Mouse (Mus musculus) MEL (cell line): ENCODE results near the gene Gm20696. TPM values are rescaled to one million over a fixed set of nuclear protein-coding genes. Genes with fewer than 3 reads are reported as not detected.

Experiments used
- DNase-seq: peaks from one replicate; pipeline ENCODE4 v3.0.0; 2011; ENCODE audit warnings: low read depth, low spot score
- H3K27ac ChIP-seq: 2 replicates; pipeline ENCODE4 v1.5.1; 2012; ENCODE audit warnings: low read depth, mild to moderate bottlenecking, control low read depth, low read length, moderate library complexity; ENCODE audit not compliant: control insufficient read depth
- H3K27me3 ChIP-seq, 2 experiments: fragments of 150-350 bp in 1 of 2; sonication (generic) in 1 of 2; 2 replicates each; pipeline ENCODE4 v1.6.1; 2012; ENCODE audit warnings: low read length in 2 of 2, mild to moderate bottlenecking in 2 of 2, improper control_type of control experiment in 1 of 2, moderate library complexity in 1 of 2; ENCODE audit not compliant: insufficient read depth in 2 of 2, control insufficient read depth in 1 of 2
- H3K36me3 ChIP-seq, 2 experiments: 2 replicates each; pipeline ENCODE4 v1.6.1; 2012 to 2014; ENCODE audit warnings: low read length in 2 of 2, improper control_type of control experiment in 1 of 2, inconsistent platforms in 1 of 2, mild to moderate bottlenecking in 1 of 2; ENCODE audit not compliant: insufficient read depth in 2 of 2, control insufficient read depth in 1 of 2
- H3K4me1 ChIP-seq, 2 experiments: fragments of 150-350 bp in 1 of 2; sonication (generic) in 1 of 2; 2 replicates each; pipeline ENCODE4 v1.6.1; 2012; ENCODE audit warnings: low read length in 2 of 2, improper control_type of control experiment in 1 of 2, mild to moderate bottlenecking in 1 of 2; ENCODE audit not compliant: insufficient read depth in 2 of 2, control insufficient read depth in 1 of 2
- H3K4me3 ChIP-seq, 2 experiments: fragments of 150-350 bp in 1 of 2; sonication (generic) in 1 of 2; 2 replicates each; pipeline ENCODE4 v1.5.1; 2012; ENCODE audit warnings: low read depth in 2 of 2, low read length in 2 of 2, mild to moderate bottlenecking in 2 of 2, moderate library complexity in 2 of 2, control low read depth in 1 of 2, improper control_type of control experiment in 1 of 2; ENCODE audit not compliant: control insufficient read depth in 1 of 2, insufficient read depth in 1 of 2
- H3K79me2 ChIP-seq: 2 replicates; pipeline ENCODE4 v1.6.1; 2012; ENCODE audit warnings: mild to moderate bottlenecking, low read length, moderate library complexity; ENCODE audit not compliant: control insufficient read depth, poor library complexity, insufficient read depth
- H3K9ac ChIP-seq: 2 replicates; pipeline ENCODE4 v1.6.1; 2012; ENCODE audit warnings: low read depth, mild to moderate bottlenecking, control low read depth, low read length, moderate library complexity; ENCODE audit not compliant: control insufficient read depth, poor library complexity, severe bottlenecking
- H3K9me3 ChIP-seq: fragments of 150-350 bp; sonication (generic); replicated peaks from 2 replicates; pipeline ENCODE4 v1.6.1; 2012; ENCODE audit warnings: mild to moderate bottlenecking, low read length, improper control_type of control experiment, moderate library complexity; ENCODE audit not compliant: insufficient read depth
- CHD2 ChIP-seq: IDR thresholded peaks from 2 replicates; pipeline ENCODE4 v1.6.1; 2011; ENCODE audit warnings: low read length, improper control_type of control experiment
- ELF1 ChIP-seq: IDR thresholded peaks from 2 replicates; pipeline ENCODE4 v1.6.1; 2014; ENCODE audit warnings: low read depth, mild to moderate bottlenecking, inconsistent platforms, low read length, improper control_type of control experiment, moderate library complexity
- EP300 ChIP-seq, 2 experiments: IDR thresholded peaks; 2 replicates each; pipeline ENCODE4 v1.6.1; 2011; ENCODE audit warnings: improper control_type of control experiment in 2 of 2, low read length in 2 of 2, low read depth in 1 of 2, mild to moderate bottlenecking in 1 of 2
- GATA1 ChIP-seq: IDR thresholded peaks from 2 replicates; pipeline ENCODE4 v1.6.1; 2011; ENCODE audit warnings: low read depth, low read length, improper control_type of control experiment
- HCFC1 ChIP-seq: IDR thresholded peaks from 2 replicates; pipeline ENCODE4 v1.6.1; 2012; ENCODE audit warnings: low read depth, mild to moderate bottlenecking, inconsistent platforms, low read length, improper control_type of control experiment, moderate library complexity
- MAX ChIP-seq: IDR thresholded peaks from 2 replicates; pipeline ENCODE4 v1.6.1; 2011; ENCODE audit warnings: low read length, improper control_type of control experiment
- MAZ ChIP-seq: IDR thresholded peaks from 2 replicates; pipeline ENCODE4 v1.6.1; 2012; ENCODE audit warnings: low read depth, mild to moderate bottlenecking, inconsistent platforms, low read length, improper control_type of control experiment
- MXI1 ChIP-seq: IDR thresholded peaks from 2 replicates; pipeline ENCODE4 v1.6.1; 2011; ENCODE audit warnings: mild to moderate bottlenecking, low read depth, low read length, improper control_type of control experiment
- MYB ChIP-seq: IDR thresholded peaks from 2 replicates; pipeline ENCODE4 v1.6.1; 2011; ENCODE audit warnings: mild to moderate bottlenecking, low read depth, low read length, improper control_type of control experiment
- MYC ChIP-seq: IDR thresholded peaks from 2 replicates; pipeline ENCODE4 v1.6.1; 2011; ENCODE audit warnings: low read depth, mild to moderate bottlenecking, low read length, improper control_type of control experiment, moderate library complexity
- NELFE ChIP-seq: IDR thresholded peaks from 2 replicates; pipeline ENCODE4 v1.6.1; 2011; ENCODE audit warnings: low read depth, low read length, improper control_type of control experiment
- NRF1 ChIP-seq: IDR thresholded peaks from 2 replicates; pipeline ENCODE4 v1.6.1; 2014; ENCODE audit warnings: low read depth, mild to moderate bottlenecking, inconsistent platforms, low read length, improper control_type of control experiment, moderate library complexity; ENCODE audit not compliant: poor library complexity, insufficient read depth, severe bottlenecking
- POLR2AphosphoS5 ChIP-seq: IDR thresholded peaks from 2 replicates; pipeline ENCODE4 v1.6.1; 2012; ENCODE audit warnings: low read depth, borderline replicate concordance, mild to moderate bottlenecking, inconsistent platforms, low read length, moderate library complexity, mixed read lengths
- RAD21 ChIP-seq: IDR thresholded peaks from 2 replicates; pipeline ENCODE4 v1.6.1; 2011; ENCODE audit warnings: mild to moderate bottlenecking, low read depth, low read length, improper control_type of control experiment
- RCOR1 ChIP-seq: IDR thresholded peaks from 2 replicates; pipeline ENCODE4 v1.6.1; 2012; ENCODE audit warnings: low read depth, mild to moderate bottlenecking, inconsistent platforms, low read length, improper control_type of control experiment
- SIN3A ChIP-seq: IDR thresholded peaks from 2 replicates; pipeline ENCODE4 v1.6.1; 2012; ENCODE audit warnings: low read length, improper control_type of control experiment, inconsistent platforms
- SMC3 ChIP-seq: IDR thresholded peaks from 2 replicates; pipeline ENCODE4 v1.6.1; 2011; ENCODE audit warnings: low read depth, low read length, improper control_type of control experiment
- TBP ChIP-seq: IDR thresholded peaks from 2 replicates; pipeline ENCODE4 v1.8.0; 2011; ENCODE audit warnings: low read depth, low read length, improper control_type of control experiment
- TCF12 ChIP-seq: IDR thresholded peaks from 2 replicates; pipeline ENCODE4 v1.6.1; 2014; ENCODE audit warnings: low read depth, mild to moderate bottlenecking, inconsistent platforms, low read length, improper control_type of control experiment, moderate library complexity
- UBTF ChIP-seq: IDR thresholded peaks from 2 replicates; pipeline ENCODE4 v1.6.1; 2012; ENCODE audit warnings: low read depth, mild to moderate bottlenecking, inconsistent platforms, low read length, improper control_type of control experiment, moderate library complexity, borderline replicate concordance; ENCODE audit not compliant: insufficient read depth
- USF1 ChIP-seq: IDR thresholded peaks from 2 replicates; pipeline ENCODE4 v1.6.1; 2014; ENCODE audit warnings: low read depth, mild to moderate bottlenecking, inconsistent platforms, low read length, improper control_type of control experiment, moderate library complexity
- USF2 ChIP-seq, 2 experiments: IDR thresholded peaks; 2 replicates each; pipeline ENCODE4 v1.6.1; 2011 to 2012; ENCODE audit warnings: improper control_type of control experiment in 2 of 2, low read length in 2 of 2, borderline replicate concordance in 1 of 2, inconsistent platforms in 1 of 2, low read depth in 1 of 2, mild to moderate bottlenecking in 1 of 2; ENCODE audit not compliant: insufficient read depth in 1 of 2
- ZC3H11A ChIP-seq: IDR thresholded peaks from 2 replicates; pipeline ENCODE4 v1.6.1; 2012; ENCODE audit warnings: low read depth, mild to moderate bottlenecking, inconsistent platforms, low read length, improper control_type of control experiment
- ZMIZ1 ChIP-seq: IDR thresholded peaks from 2 replicates; pipeline ENCODE4 v1.6.1; 2012; ENCODE audit warnings: low read depth, mild to moderate bottlenecking, inconsistent platforms, low read length, improper control_type of control experiment, moderate library complexity
- ZNF384 ChIP-seq: IDR thresholded peaks from 2 replicates; pipeline ENCODE4 v1.6.1; 2012; ENCODE audit warnings: low read depth, mild to moderate bottlenecking, inconsistent platforms, low read length, improper control_type of control experiment
- polyA plus RNA-seq, 2 experiments: library from polyadenylated mRNA; stranded (reverse) in 1 of 2; unstranded in 1 of 2; fragments of >175 nt in 1 of 2; fragments of >200 nt in 1 of 2; gene quantifications; 2 replicates each; pipeline versions ENCODE4 v1.2.1 to v1.2.4; 2012; ENCODE audit warnings: low replicate concordance in 2 of 2, low read depth in 1 of 2; ENCODE audit not compliant: insufficient read length in 2 of 2, insufficient read depth in 1 of 2, missing spikeins in 1 of 2
- total RNA-seq: library from RNA; depleted of rRNA; stranded (reverse); fragments of 300-350 nt; gene quantifications from 2 replicates; pipeline ENCODE4 v1.2.3, GENCODE M21; 2012

Gene Gm20696
- total and polyA plus RNA-seq, 3 experiments, result 0.07 to 0.39 TPM; not detected in 1

- DNase-seq, result no peak
- Histone ChIP-seq H3K4me3 (no peak overlapping the region), H3K27me3 (peaks cover 0 to 3% of the 10 kb centered on the region in 2 experiments; a peak in 1 of 4 replicates), H3K4me1 (no peaks in the 10 kb centered on the region), H3K27ac (no peak overlapping the region), H3K9ac (no peak overlapping the region), H3K9me3 (no peaks in the 10 kb centered on the region), H3K36me3 (no peaks in the 10 kb centered on the region), H3K79me2 (no peaks in the 10 kb centered on the region)
- TF ChIP-seq GATA1 (no peak), ZNF384 (no peak), RAD21 (no peak), USF1 (no peak), MAX (no peak), SIN3A (no peak), CHD2 (no peak), ZMIZ1 (no peak), ELF1 (no peak), RCOR1 (no peak), MYB (no peak), UBTF (no peak), EP300 (IDR thresholded peaks at IDR 0.05; ENCODE audit: low read depth in 1 of 2, low read length in 2 of 2) (no peak), HCFC1 (no peak), MXI1 (no peak), NRF1 (no peak), POLR2AphosphoS5 (no peak)
Observed at GRCm38 (mm10) chr6:99546416-99546815, 120.2 kb downstream of the Gm20696 start.

DNA sequence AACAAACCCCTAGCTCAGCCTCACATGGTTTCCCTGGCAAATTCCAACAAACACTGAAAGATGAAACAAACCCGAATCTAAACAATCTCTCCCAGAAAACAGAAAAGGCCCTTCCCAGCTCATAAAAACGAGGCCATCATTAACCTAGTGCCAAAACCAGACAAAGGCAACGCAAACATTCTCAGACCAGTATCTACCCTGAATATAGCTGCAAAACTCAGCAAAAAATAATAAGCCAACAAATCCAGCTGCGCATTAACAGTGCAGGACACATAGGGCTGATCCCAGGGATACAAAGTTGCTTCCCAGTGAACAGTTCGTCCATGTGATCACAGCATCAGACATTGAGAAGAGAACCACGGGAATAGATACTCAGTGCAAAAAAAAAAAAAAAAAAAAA, 121.2 kb downstream of the Gm20696 start:
- Histone ChIP-seq H3K9ac (no peak overlapping the region), H3K36me3 (no peaks in the 10 kb centered on the region), H3K4me3 (no peak overlapping the region), H3K27ac (no peak overlapping the region), H3K4me1 (no peaks in the 10 kb centered on the region), H3K27me3 (peaks cover 0 to 3% of the 10 kb centered on the region in 2 experiments; a peak in 1 of 4 replicates), H3K9me3 (no peaks in the 10 kb centered on the region), H3K79me2 (no peaks in the 10 kb centered on the region)
- no peak for TF ChIP-seq CHD2
- no peak for TF ChIP-seq EP300 (IDR thresholded peaks at IDR 0.05; ENCODE audit: low read depth in 1 of 2, low read length in 2 of 2)
- no peak for TF ChIP-seq NELFE
- no peak for TF ChIP-seq ZMIZ1
- no peak for TF ChIP-seq TCF12
- no peak for TF ChIP-seq ZC3H11A
- no peak for TF ChIP-seq MYC
- no peak for TF ChIP-seq SMC3
- no peak for TF ChIP-seq USF2 (IDR thresholded peaks at IDR 0.05; ENCODE audit: borderline replicate concordance in 1 of 2, insufficient read depth in 1 of 2, low read depth in 1 of 2, low read length in 2 of 2)
- TF ChIP-seq RAD21, result no peak
- TF ChIP-seq MAZ, result no peak
- TF ChIP-seq TBP, result no peak
- no peak for TF ChIP-seq MXI1
- DNase-seq, result no peak
